In genomic region chr4:129550295-129550694, GRCm38 (mm10) we compare ENCODE assay signal across 25 mouse cellular contexts. TPM values are rescaled to one million over a fixed set of nuclear protein-coding genes. Genes with fewer than 3 reads are reported as not detected.
A peak's percentile ranks its signal among the peaks of the same experiment; 100 is the strongest.
DNase-seq lines count a peak whose midpoint lies in the region; ATAC-seq lines count a peak whose summit lies in the region.
"Had no signal": no experiment of that assay in that cellular context is flagged by ENCODE, and none has a peak within 500 bp of the region (broad histone marks: within the 10 kb centered on the region; RNA-seq: fewer than 3 reads in every experiment).

No protein-coding gene starts in this region.

- 0 out of 2 replicates have a peak overlapping the region, but pooled peaks have one; percentile 8 for H3K9ac ChIP-seq in kidney, embryonic 16.5 days (replicated peaks; ENCODE audit: low read length)
- no peak overlapping the region for H3K9ac ChIP-seq in limb, embryonic 12.5 days (replicated peaks)
- no peak overlapping the region for H3K9ac ChIP-seq in midbrain, embryonic 11.5 days (ENCODE audit: low read length)
- H3K9ac ChIP-seq: embryonic facial prominence, embryonic 13.5 days; forebrain, embryonic 12.5 days; heart, embryonic 15.5 days; hindbrain, embryonic 14.5 days had no signal

- no peak overlapping the region for H3K27ac ChIP-seq in kidney, embryonic 16.5 days (ENCODE audit: low read length)
- 0 out of 2 replicates have a peak overlapping the region, but pooled peaks have one; percentile 50 for H3K27ac ChIP-seq in limb, embryonic 12.5 days
- no peak overlapping the region for H3K27ac ChIP-seq in midbrain, embryonic 11.5 days (ENCODE audit: low read depth, low read length)
- H3K27ac ChIP-seq: embryonic facial prominence, embryonic 13.5 days; forebrain, embryonic 12.5 days; gastrocnemius, adult 2 months; heart, embryonic 15.5 days; hindbrain, embryonic 14.5 days had no signal

- H3K4me3 ChIP-seq in kidney, embryonic 16.5 days (ENCODE audit: low read length), result no peak overlapping the region
- H3K4me3 ChIP-seq in limb, embryonic 12.5 days (replicated peaks), result no peak overlapping the region
- no peak overlapping the region for H3K4me3 ChIP-seq in midbrain, embryonic 11.5 days (ENCODE audit: low read depth, low read length)
- H3K4me3 ChIP-seq: embryonic facial prominence, embryonic 13.5 days; forebrain, embryonic 12.5 days; gastrocnemius, adult 2 months; heart, embryonic 15.5 days had no signal

- DNase-seq in kidney, postnatal 4 days, result no peak
- peak; percentile 25 for DNase-seq in R1 (ENCODE audit: low read depth, low spot score)
- DNase-seq in embryo, embryonic 11 days, result peak; percentile 20
- DNase-seq in gastrocnemius, postnatal 4 days (ENCODE audit: low spot score in 2 of 2), result no peak
- no peak for DNase-seq in frontal cortex, postnatal 14 days (ENCODE audit: low spot score in 2 of 2)
- no peak for DNase-seq in midbrain, embryonic 11.5 days (ENCODE audit: low spot score, missing footprints)
- DNase-seq: adrenal gland, adult 8-10 months; adrenal gland, postnatal 36 days; cerebellum, adult 8-10 months; cerebellum, postnatal 14 days; gastrocnemius, adult 2 months; gastrocnemius, postnatal 25 days; heart, postnatal 14 days had no signal

- H3K4me1 ChIP-seq in kidney, embryonic 16.5 days (ENCODE audit: insufficient read depth, low read length), result peaks cover 10% of the 10 kb centered on the region; the same call in 1 of the 2 replicates
- H3K4me1 ChIP-seq in limb, embryonic 12.5 days (replicated peaks), result peaks cover 7% of the 10 kb centered on the region
- no peaks in the 10 kb centered on the region for H3K4me1 ChIP-seq in midbrain, embryonic 11.5 days (ENCODE audit: control insufficient read depth, insufficient read depth, low read length)
- H3K4me1 ChIP-seq: heart, embryonic 15.5 days had no signal

- no peak for ATAC-seq in kidney, embryonic 16.5 days (ENCODE audit: low FRiP score, low TSS enrichment)
- ATAC-seq in limb, embryonic 12.5 days (ENCODE audit: insufficient number of reproducible peaks, insufficient read depth, low FRiP score, low TSS enrichment, low read depth), result no peak
- no peak for ATAC-seq in midbrain, embryonic 11.5 days (ENCODE audit: low FRiP score)
- ATAC-seq: forebrain, embryonic 16.5 days; intestine, postnatal 0 days had no signal

- no peaks in the 10 kb centered on the region for H3K36me3 ChIP-seq in kidney, embryonic 16.5 days (ENCODE audit: insufficient read depth, low read length)
- peaks cover 7% of the 10 kb centered on the region; the same call in 1 of the 2 replicates for H3K36me3 ChIP-seq in limb, embryonic 12.5 days
- H3K36me3 ChIP-seq in midbrain, embryonic 11.5 days (ENCODE audit: control insufficient read depth, insufficient read depth, low read length), result no peaks in the 10 kb centered on the region
- H3K36me3 ChIP-seq: embryonic facial prominence, embryonic 13.5 days; forebrain, embryonic 12.5 days; heart, embryonic 15.5 days had no signal

- no peaks in the 10 kb centered on the region for H3K27me3 ChIP-seq in kidney, embryonic 16.5 days (ENCODE audit: insufficient read depth, low read length)
- H3K27me3 ChIP-seq in limb, embryonic 12.5 days, result no peaks in the 10 kb centered on the region
- H3K27me3 ChIP-seq in midbrain, embryonic 11.5 days (ENCODE audit: control insufficient read depth, insufficient read depth, low read length), result 0 out of 2 replicates have a peak, but pooled peaks cover 2% of the 10 kb centered on the region
- H3K27me3 ChIP-seq: embryonic facial prominence, embryonic 13.5 days; forebrain, embryonic 12.5 days; heart, embryonic 15.5 days had no signal

- H3K4me2 ChIP-seq in kidney, embryonic 16.5 days (replicated peaks; ENCODE audit: low read depth, low read length), result no peak overlapping the region
- no peak overlapping the region for H3K4me2 ChIP-seq in limb, embryonic 12.5 days
- H3K4me2 ChIP-seq in midbrain, embryonic 11.5 days, result no peak overlapping the region
- H3K4me2 ChIP-seq: embryonic facial prominence, embryonic 13.5 days; forebrain, embryonic 12.5 days; heart, embryonic 11.5 days; heart, embryonic 15.5 days; hindbrain, embryonic 14.5 days had no signal

- 54% methylated on average over 1 of the region's 1 CpGs for WGBS in kidney, embryonic 16.5 days
- WGBS in limb, embryonic 12.5 days, result 51% methylated on average over 1 of the region's 1 CpGs
- 65% methylated on average over 1 of the region's 1 CpGs for WGBS in midbrain, embryonic 11.5 days

- 0 out of 2 replicates have a peak, but pooled peaks cover 2% of the 10 kb centered on the region for H3K9me3 ChIP-seq in kidney, embryonic 16.5 days (ENCODE audit: low read length)
- H3K9me3 ChIP-seq in limb, embryonic 12.5 days, result no peaks in the 10 kb centered on the region
- H3K9me3 ChIP-seq in midbrain, embryonic 11.5 days (ENCODE audit: control insufficient read depth, low read length), result no peaks in the 10 kb centered on the region
- H3K9me3 ChIP-seq: embryonic facial prominence, embryonic 13.5 days; forebrain, embryonic 12.5 days; heart, embryonic 15.5 days had no signal

RNA-seq across cellular contexts. Expression of gene Hdac1, which starts 7.8 kb away (rescaled TPM):
- polyA plus RNA-seq in kidney, embryonic 16.5 days (2015; fragmentation: Nextera tagmentation; extraction: Ambion mirVana), result 285 and 304 TPM in 2 replicates
- 278 and 292 TPM in 2 replicates for polyA plus RNA-seq in limb, embryonic 12.5 days (2016; fragmentation: Nextera tagmentation; extraction: Ambion mirVana)
- 10 to 100 TPM; 39.5 to 42.1 TPM for total RNA-seq in gastrocnemius, postnatal 4 days (2021)
- 225 and 234 TPM in 2 replicates for polyA plus RNA-seq in midbrain, embryonic 11.5 days (2014; fragmentation: Nextera tagmentation; extraction: Ambion mirVana)

RNA-seq across cellular contexts. Expression of gene Lck, which starts 23.1 kb away (rescaled TPM):
- 10.8 and 13.0 TPM in 2 replicates for polyA plus RNA-seq in kidney, embryonic 16.5 days (2015; fragmentation: Nextera tagmentation; extraction: Ambion mirVana)
- 12.4 and 17.0 TPM in 2 replicates for polyA plus RNA-seq in limb, embryonic 12.5 days (2016; fragmentation: Nextera tagmentation; extraction: Ambion mirVana)
- total RNA-seq in gastrocnemius, postnatal 4 days (2021), result 1 to 10 TPM in 1 of 2 experiments, under 1 TPM in 1; 0.34 to 2.0 TPM
- 4.5 and 5.3 TPM in 2 replicates for polyA plus RNA-seq in midbrain, embryonic 11.5 days (2014; fragmentation: Nextera tagmentation; extraction: Ambion mirVana)
- total RNA-seq: gastrocnemius, adult 2 months had no signal

RNA-seq across cellular contexts. Expression of gene Fam167b, which starts 28.1 kb away (rescaled TPM):
- polyA plus RNA-seq in kidney, embryonic 16.5 days (2015; fragmentation: Nextera tagmentation; extraction: Ambion mirVana), result 35.9 and 37.8 TPM in 2 replicates
- 3.4 and 4.1 TPM in 2 replicates for polyA plus RNA-seq in limb, embryonic 12.5 days (2016; fragmentation: Nextera tagmentation; extraction: Ambion mirVana)
- total RNA-seq in gastrocnemius, postnatal 4 days (2021), result 1 to 10 TPM; 1.2 to 1.3 TPM
- 0.19 and 0.46 TPM in 2 replicates for polyA plus RNA-seq in midbrain, embryonic 11.5 days (2014; fragmentation: Nextera tagmentation; extraction: Ambion mirVana)
- total RNA-seq: common myeloid progenitor, adult 5-6 weeks; ES-E14; gastrocnemius, adult 2 months; hematopoietic stem cell, adult 5-6 weeks had no signal

RNA-seq across cellular contexts. Expression of gene Marcksl1, which starts 36.9 kb away (rescaled TPM):
- 761 and 859 TPM in 2 replicates for polyA plus RNA-seq in kidney, embryonic 16.5 days (2015; fragmentation: Nextera tagmentation; extraction: Ambion mirVana)
- 1,451 and 1,538 TPM in 2 replicates for polyA plus RNA-seq in limb, embryonic 12.5 days (2016; fragmentation: Nextera tagmentation; extraction: Ambion mirVana)
- 10 to 100 TPM; 63.2 to 63.9 TPM for total RNA-seq in gastrocnemius, postnatal 4 days (2021)
- polyA plus RNA-seq in midbrain, embryonic 11.5 days (2014; fragmentation: Nextera tagmentation; extraction: Ambion mirVana), result 1,816 and 1,974 TPM in 2 replicates

RNA-seq across cellular contexts. Expression of gene Eif3i, which starts 50.2 kb away (rescaled TPM):
- 296 and 307 TPM in 2 replicates for polyA plus RNA-seq in kidney, embryonic 16.5 days (2015; fragmentation: Nextera tagmentation; extraction: Ambion mirVana)
- polyA plus RNA-seq in limb, embryonic 12.5 days (2016; fragmentation: Nextera tagmentation; extraction: Ambion mirVana), result 259 and 264 TPM in 2 replicates
- total RNA-seq in gastrocnemius, postnatal 4 days (2021), result 100 to 1,000 TPM; 167 to 176 TPM
- 251 and 259 TPM in 2 replicates for polyA plus RNA-seq in midbrain, embryonic 11.5 days (2014; fragmentation: Nextera tagmentation; extraction: Ambion mirVana)

Comparison
In these comparisons a context has a peak if more than half of its experiments do, and no peak if none do; other contexts are left out.
1. DNase-seq: peak in R1 (single experiment) and embryo, embryonic 11 days (single experiment); none in kidney, postnatal 4 days (0 of 2), gastrocnemius, postnatal 4 days (0 of 2), frontal cortex, postnatal 14 days (0 of 2) and midbrain, embryonic 11.5 days (single experiment).